Mouse (Mus musculus) CH12.LX (cell line): ENCODE measurements around the gene Tmem221. TPM values are rescaled to one million over a fixed set of nuclear protein-coding genes. Genes with fewer than 3 reads are reported as not detected.
A peak's percentile ranks its signal among the peaks of the same experiment; 100 is the strongest.

ENCODE experiments used
- DNase-seq: peaks from one replicate; pipeline ENCODE4 v3.0.0-alpha.2; 2013; ENCODE audit errors: extremely low read depth
- H3K27ac ChIP-seq: 2 replicates; pipeline ENCODE4 v1.5.1; 2012; ENCODE audit warnings: low read depth, mild to moderate bottlenecking, control low read depth, moderate library complexity; ENCODE audit not compliant: insufficient read depth
- H3K27me3 ChIP-seq: replicated peaks from 2 replicates; pipeline ENCODE3; 2012; ENCODE audit warnings: inconsistent platforms
- H3K36me3 ChIP-seq, 2 experiments: replicated peaks in 1 of 2; 2 replicates each; pipeline versions ENCODE3 to v1.6.1; 2012; ENCODE audit warnings: inconsistent platforms in 1 of 2, low read length in 1 of 2, mild to moderate bottlenecking in 1 of 2, mixed read lengths in 1 of 2, moderate library complexity in 1 of 2; ENCODE audit not compliant: control insufficient read depth in 1 of 2, insufficient read depth in 1 of 2
- H3K4me1 ChIP-seq, 2 experiments: 2 replicates each; pipeline ENCODE4 v1.6.1; 2012; ENCODE audit warnings: inconsistent platforms in 1 of 2, moderate library complexity in 1 of 2; ENCODE audit not compliant: insufficient read depth in 2 of 2, control insufficient read depth in 1 of 2
- H3K4me2 ChIP-seq: 2 replicates; pipeline ENCODE4 v1.6.1; 2012; ENCODE audit warnings: low read depth, mild to moderate bottlenecking, control low read depth; ENCODE audit not compliant: poor library complexity, insufficient read depth, severe bottlenecking
- H3K4me3 ChIP-seq, 3 experiments: fragments of 150-350 bp in 1 of 3; sonication (generic) in 1 of 3; replicated peaks in 1 of 3; 2 replicates each; pipeline versions ENCODE3 to v1.5.1; 2011 to 2012; ENCODE audit warnings: low read depth in 2 of 3, low read length in 2 of 3, mild to moderate bottlenecking in 2 of 3, moderate library complexity in 2 of 3, control low read depth in 1 of 3, improper control_type of control experiment in 1 of 3, inconsistent platforms in 1 of 3, mixed read lengths in 1 of 3; ENCODE audit not compliant: poor library complexity in 1 of 3
- H3K79me2 ChIP-seq: replicated peaks from 2 replicates; pipeline ENCODE4 v1.6.1; 2012; ENCODE audit warnings: mild to moderate bottlenecking, moderate library complexity; ENCODE audit not compliant: control insufficient read depth, poor library complexity, insufficient read depth, severe bottlenecking; ENCODE audit errors: extremely low read depth
- H3K9ac ChIP-seq: 2 replicates; pipeline ENCODE4 v1.6.1; 2012; ENCODE audit warnings: low read depth, mild to moderate bottlenecking, control low read depth, moderate library complexity; ENCODE audit not compliant: insufficient read depth
- H3K9me3 ChIP-seq: replicated peaks from 2 replicates; pipeline ENCODE3; 2012; ENCODE audit warnings: low read length, inconsistent platforms, mixed read lengths
- BHLHE40 ChIP-seq: IDR thresholded peaks from 2 replicates; pipeline ENCODE4 v1.6.1; 2011; ENCODE audit warnings: mild to moderate bottlenecking, low read depth, low read length, improper control_type of control experiment
- CHD1 ChIP-seq: IDR thresholded peaks from 2 replicates; pipeline ENCODE4 v1.6.1; 2012; ENCODE audit warnings: low read depth, low read length, improper control_type of control experiment, inconsistent platforms
- ELF1 ChIP-seq: IDR thresholded peaks from 2 replicates; pipeline ENCODE4 v1.6.1; 2014; ENCODE audit warnings: low read depth, mild to moderate bottlenecking, inconsistent platforms, low read length, improper control_type of control experiment
- GABPA ChIP-seq: IDR thresholded peaks from 2 replicates; pipeline ENCODE4 v1.6.1; 2012; ENCODE audit warnings: low read depth, low read length, improper control_type of control experiment, inconsistent platforms; ENCODE audit not compliant: insufficient replicate concordance
- HCFC1 ChIP-seq: IDR thresholded peaks from 2 replicates; pipeline ENCODE4 v1.6.1; 2012; ENCODE audit warnings: low read depth, mild to moderate bottlenecking, inconsistent platforms, low read length, improper control_type of control experiment
- JUND ChIP-seq: conservative IDR thresholded peaks from 2 replicates; pipeline ENCODE4 v1.6.1; 2011; ENCODE audit warnings: low read depth, low read length, improper control_type of control experiment
- MAFK ChIP-seq: IDR thresholded peaks from 2 replicates; pipeline ENCODE4 v1.6.1; 2011; ENCODE audit warnings: low read length, improper control_type of control experiment; ENCODE audit not compliant: insufficient replicate concordance
- MEF2A ChIP-seq: IDR thresholded peaks from 2 replicates; pipeline ENCODE4 v1.6.1; 2014; ENCODE audit warnings: low read depth, mild to moderate bottlenecking, inconsistent platforms, low read length, improper control_type of control experiment, borderline replicate concordance
- MYC ChIP-seq: IDR thresholded peaks from 2 replicates; pipeline ENCODE4 v1.6.1; 2011; ENCODE audit warnings: low read depth, mild to moderate bottlenecking, improper control_type of control experiment, low read length
- NRF1 ChIP-seq: IDR thresholded peaks from 2 replicates; pipeline ENCODE4 v1.6.1; 2014; ENCODE audit warnings: low read depth, mild to moderate bottlenecking, inconsistent platforms, low read length, improper control_type of control experiment, moderate library complexity
- RAD21 ChIP-seq: IDR thresholded peaks from 2 replicates; pipeline ENCODE4 v1.6.1; 2011; ENCODE audit warnings: low read depth, mild to moderate bottlenecking, low read length, improper control_type of control experiment, moderate library complexity
- SMC3 ChIP-seq: IDR thresholded peaks from 2 replicates; pipeline ENCODE4 v1.6.1; 2011; ENCODE audit warnings: low read depth, low read length, improper control_type of control experiment
- TBP ChIP-seq: conservative IDR thresholded peaks from 2 replicates; pipeline ENCODE4 v1.6.1; 2011; ENCODE audit warnings: low read depth, low read length, improper control_type of control experiment
- ZC3H11A ChIP-seq: IDR thresholded peaks from 2 replicates; pipeline ENCODE4 v1.6.1; 2012; ENCODE audit warnings: low read depth, mild to moderate bottlenecking, inconsistent platforms, low read length, improper control_type of control experiment
- ZMIZ1 ChIP-seq: IDR thresholded peaks from 2 replicates; pipeline ENCODE4 v1.6.1; 2012; ENCODE audit warnings: low read depth, mild to moderate bottlenecking, inconsistent platforms, low read length, improper control_type of control experiment
- dilution Hi-C: fragments of 300-500 bp; cut with MboI; formaldehyde crosslinking; loops from 2 replicates; pipeline ENCODE4 v1.14.3; 2020; ENCODE audit warnings: low sequenced_read_pairs; ENCODE audit not compliant: extremely low pct_unique_long_range_greater_than_20kb, extremely low pct_ligation_motif_present
- in situ Hi-C: fragments of 300-500 bp; cut with MboI; formaldehyde crosslinking; loops from 3 replicates; pipeline ENCODE4 v1.14.3; 2019; ENCODE audit warnings: low sequenced_read_pairs, low pct_ligation_motif_present, low pct_unique_long_range_greater_than_20kb, mixed read lengths
- polyA plus RNA-seq: library from polyadenylated mRNA; unstranded; fragments of >175 nt; gene quantifications from 2 replicates; pipeline ENCODE4 v1.2.1, GENCODE M21; 2012; ENCODE audit warnings: low read depth; ENCODE audit not compliant: insufficient read length
- total RNA-seq, 2 experiments: library from RNA; depleted of rRNA; stranded (reverse); fragments of 300-350 nt in 1 of 2; fragments of >200 nt in 1 of 2; gene quantifications; 2 replicates each; pipeline ENCODE4 v1.2.3; 2012 to 2014

Gene Tmem221
- total and polyA plus RNA-seq, 3 experiments = 0.51 TPM; not detected in 2

DNA sequence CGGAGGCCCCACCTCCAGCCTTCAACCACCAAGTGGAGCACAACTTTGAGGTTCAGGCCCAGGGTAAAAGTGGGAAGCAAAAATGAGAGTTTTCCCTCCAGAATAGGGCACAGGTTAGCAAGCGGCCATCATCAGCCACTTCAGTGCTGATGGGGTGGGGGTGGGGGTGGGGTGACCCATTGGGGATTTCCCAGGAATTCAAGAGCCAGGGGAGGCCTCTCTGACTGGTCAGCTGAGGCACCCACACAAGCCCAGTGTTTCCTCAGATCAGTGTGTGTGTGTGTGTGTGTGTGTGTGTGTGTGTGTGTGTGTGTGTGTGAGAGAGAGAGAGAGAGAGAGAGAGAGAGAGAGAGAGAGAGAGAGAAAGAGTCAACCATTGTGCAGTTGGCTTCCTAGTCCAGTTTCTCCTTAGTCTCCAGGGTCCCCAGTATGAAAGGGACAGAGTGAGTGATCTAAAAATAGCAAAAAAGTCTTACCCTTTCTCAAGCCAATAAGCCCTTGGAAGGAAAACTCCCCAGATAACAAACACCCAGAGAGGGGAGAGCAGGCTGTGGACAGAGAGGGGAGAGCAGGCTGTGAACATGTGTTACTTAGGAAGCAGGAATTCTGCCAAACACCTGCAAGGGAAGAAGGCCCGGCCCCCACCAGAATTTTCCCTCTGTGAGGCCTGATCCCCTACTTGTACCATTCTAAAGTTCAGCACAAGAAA is 31.4 kb downstream of the Tmem221 start (continued):
- TF ChIP-seq MEF2A = peak; percentile 70
- TF ChIP-seq HCFC1 = no peak
- TF ChIP-seq CHD1 = no peak
- no peak for TF ChIP-seq TBP
- no peak for TF ChIP-seq ZMIZ1
- no peak for TF ChIP-seq NRF1
- TF ChIP-seq ZC3H11A = no peak
- no peak for TF ChIP-seq MYC
- TF ChIP-seq MAFK = 0 out of 2 replicates have a peak, but pooled peaks have one; percentile 16

DNA sequence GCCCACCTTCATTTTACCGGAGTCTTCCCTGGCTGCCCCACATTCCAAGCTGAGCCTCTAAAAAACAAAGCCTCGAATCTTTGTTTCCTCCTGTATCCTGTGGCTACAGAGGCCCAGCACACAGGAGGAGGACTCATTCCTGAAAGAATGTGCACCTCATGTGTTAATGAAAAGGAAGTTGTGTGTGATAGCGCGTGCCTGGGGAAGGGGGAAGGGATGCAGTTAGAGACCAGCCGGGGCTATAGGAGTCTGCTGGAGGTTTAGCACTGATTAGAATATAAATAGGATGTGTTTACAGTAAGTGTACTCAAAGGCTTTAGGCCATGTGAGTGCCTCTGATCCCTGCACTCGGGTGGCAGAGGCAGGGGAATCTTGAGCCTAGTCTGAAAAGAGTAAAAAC is 32.4 kb downstream of the Tmem221 start:
- H3K4me2 ChIP-seq = no peak overlapping the region
- no peaks in the 10 kb centered on the region for H3K79me2 ChIP-seq
- no peak overlapping the region for H3K9ac ChIP-seq
- in situ Hi-C loops (no loop called here), dilution Hi-C loops (no loop called here)
- DNase-seq = no peak
- H3K4me1 ChIP-seq = peaks cover 24 to 49% of the 10 kb centered on the region in 2 experiments
- H3K27me3 ChIP-seq = no peaks in the 10 kb centered on the region
- no peaks in the 10 kb centered on the region for H3K9me3 ChIP-seq
- no peak overlapping the region for H3K27ac ChIP-seq
- H3K4me3 ChIP-seq = no peak overlapping the region
- H3K36me3 ChIP-seq = no peaks in the 10 kb centered on the region
- no peak for TF ChIP-seq JUND
- TF ChIP-seq, all 38 proteins: peak for 0

GRCm38 (mm10) chr8:71525226-71526050 is 33.2 kb downstream of the Tmem221 start, which contains the start of gene Ccdc194:
TSS of gene Ccdc194 (minus strand) at chr8:71525711.
- Histone ChIP-seq H3K4me3 (no peak within 1 kb of the TSS), H3K27me3 (no peaks in the 10 kb centered on the region), H3K27ac (no peak within 1 kb of the TSS), H3K4me2 (no peak within 1 kb of the TSS), H3K9ac (no peak within 1 kb of the TSS), H3K4me1 (peaks cover 28 to 51% of the 10 kb centered on the region in 2 experiments), H3K79me2 (no peaks in the 10 kb centered on the region), H3K36me3 (no peaks in the 10 kb centered on the region), H3K9me3 (no peaks in the 10 kb centered on the region)
- no peak for TF ChIP-seq RAD21
- no peak for TF ChIP-seq TBP
- TF ChIP-seq BHLHE40 = no peak
- no peak for TF ChIP-seq ELF1
- TF ChIP-seq SMC3 = no peak
- TF ChIP-seq GABPA = no peak
- in situ Hi-C loops = no loop called here
- DNase-seq = no peak
- dilution Hi-C loops = no loop called here
